Mouse (Mus musculus) limb, embryonic 12.5 days (tissue): ENCODE data around the gene 4930507D05Rik. TPM values are rescaled to one million over a fixed set of nuclear protein-coding genes. Genes with fewer than 3 reads are reported as not detected.
"Not testable (repeated sequence)": the region's sequence is repeated elsewhere in the genome, so short reads cannot be mapped to it uniquely, and the experiment has no call there.

Experiments
- ATAC-seq: fragments of 200-750 bp; cut with Nextera tagmentation; 2 replicates; pipeline ENCODE4 v1.8.0; 2017; ENCODE audit warnings: low read depth, moderate TSS enrichment; ENCODE audit not compliant: insufficient number of reproducible peaks, insufficient read depth, low FRiP score, low TSS enrichment
- H3K27ac ChIP-seq: fragments of 300-500 bp; sonication (generic); 2 replicates; pipeline ENCODE4 v1.5.1; 2016; ENCODE audit warnings: mild to moderate bottlenecking, moderate library complexity
- H3K27me3 ChIP-seq: fragments of 300-500 bp; sonication (generic); 2 replicates; pipeline ENCODE4 v1.6.1; 2016; ENCODE audit warnings: mild to moderate bottlenecking, moderate library complexity
- H3K36me3 ChIP-seq: fragments of 300-500 bp; sonication (generic); 2 replicates; pipeline ENCODE4 v1.6.1; 2016; ENCODE audit warnings: mild to moderate bottlenecking, moderate library complexity
- H3K4me1 ChIP-seq: fragments of 300-500 bp; sonication (generic); replicated peaks from 2 replicates; pipeline ENCODE4 v1.6.1; 2016
- H3K4me2 ChIP-seq: fragments of 300-500 bp; sonication (generic); 2 replicates; pipeline ENCODE4 v1.6.1; 2016; ENCODE audit warnings: mild to moderate bottlenecking, moderate library complexity
- H3K4me3 ChIP-seq: fragments of 300-500 bp; sonication (generic); replicated peaks from 2 replicates; pipeline ENCODE4 v1.5.1; 2016; ENCODE audit warnings: mild to moderate bottlenecking
- H3K9ac ChIP-seq: fragments of 300-500 bp; sonication (generic); replicated peaks from 2 replicates; pipeline ENCODE4 v1.6.1; 2016; ENCODE audit warnings: mild to moderate bottlenecking, moderate library complexity
- H3K9me3 ChIP-seq: fragments of 300-500 bp; sonication (generic); 2 replicates; pipeline ENCODE4 v1.6.1; 2016; ENCODE audit warnings: mild to moderate bottlenecking, moderate library complexity
- WGBS: fragments of 180-500 bp; shearing (Covaris S2); methylation state at CpG from one replicate; pipeline ENCODE4 v1.1.7; 2016; 5-methylcytosine and 5-hydroxymethylcytosine counted together
- polyA plus RNA-seq: library from polyadenylated mRNA; unstranded; fragments of >200 nt; fragmentation: Nextera tagmentation; extraction: Ambion mirVana; gene quantifications from 2 replicates; pipeline ENCODE4 v1.2.1, GENCODE M21; 2016

Gene 4930507D05Rik
- polyA plus RNA-seq, 1 experiment from 2014 or later, result 0.71 TPM

DNA sequence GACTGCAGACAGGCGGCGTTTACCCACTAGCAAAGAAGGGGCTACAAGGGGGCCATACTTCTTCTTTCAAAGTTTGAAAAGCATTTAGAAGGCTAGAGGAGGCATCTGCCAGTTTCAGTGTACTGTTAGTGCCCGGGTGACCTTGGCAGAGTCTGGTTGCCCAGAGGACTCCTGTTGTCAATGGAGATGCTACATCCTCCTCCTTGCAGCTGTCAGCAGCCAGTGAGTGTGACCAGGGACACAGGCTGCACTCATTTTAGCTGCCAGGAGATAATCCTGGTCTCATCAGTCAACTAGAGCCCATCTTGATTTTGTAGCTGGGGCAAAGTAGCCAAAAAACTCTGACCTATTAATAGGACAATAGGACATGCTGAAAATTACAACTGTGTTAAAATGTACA lies 28.2 kb upstream of the 4930507D05Rik start:
- no peak for ATAC-seq
- H3K4me3 ChIP-seq, result no peak overlapping the region
- H3K9ac ChIP-seq, result no peak overlapping the region
- no peak overlapping the region for H3K4me2 ChIP-seq
- no peaks in the 10 kb centered on the region for H3K27me3 ChIP-seq
- WGBS, result 90% methylated on average over 3 of the region's 3 CpGs
- peaks cover 28% of the 10 kb centered on the region for H3K4me1 ChIP-seq
- no peak overlapping the region for H3K27ac ChIP-seq
- H3K36me3 ChIP-seq, result no peaks in the 10 kb centered on the region
- H3K9me3 ChIP-seq, result no peaks in the 10 kb centered on the region

DNA sequence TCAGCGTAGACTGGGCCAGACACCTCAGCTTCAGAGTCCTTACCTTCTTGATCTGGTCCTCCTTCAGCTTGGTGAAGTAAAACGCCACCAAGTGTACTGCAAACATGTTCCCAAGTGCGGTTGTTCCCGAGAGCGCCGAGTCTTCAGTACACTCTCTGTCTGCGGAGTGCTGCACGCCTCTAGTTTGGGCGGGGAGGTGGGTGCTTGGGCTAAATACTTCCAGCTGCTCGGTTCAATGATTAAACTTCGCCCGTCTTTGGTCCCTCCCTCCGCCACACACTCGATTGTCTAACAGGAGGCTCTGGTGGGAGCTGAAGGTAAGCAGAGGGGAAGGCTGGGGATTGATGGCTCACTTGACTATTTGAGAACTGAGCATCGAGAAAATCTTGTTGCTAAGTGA lies 27.0 kb upstream of the 4930507D05Rik start, which contains the start of gene Hkdc1:
TSS of gene Hkdc1 (minus strand) at position 237 of the 400 bp plus-strand sequence.
- no peaks in the 10 kb centered on the region for H3K9me3 ChIP-seq
- H3K27me3 ChIP-seq, result no peaks in the 10 kb centered on the region
- WGBS, result 25% methylated on average over 15 of the region's 15 CpGs
- H3K4me3 ChIP-seq, result no peak within 1 kb of the TSS
- no peaks in the 10 kb centered on the region for H3K36me3 ChIP-seq
- 0 out of 2 replicates have a peak within 1 kb of the TSS, but pooled peaks have one; percentile 12 for H3K9ac ChIP-seq
- peak within 1 kb of the TSS; percentile 15; the same call in 1 of the 2 replicates for H3K4me2 ChIP-seq
- ATAC-seq, result peak; percentile 48; the same call in 1 of the 2 replicates
- peaks cover 34% of the 10 kb centered on the region for H3K4me1 ChIP-seq
- peak within 1 kb of the TSS; percentile 56; the same call in 1 of the 2 replicates for H3K27ac ChIP-seq

DNA sequence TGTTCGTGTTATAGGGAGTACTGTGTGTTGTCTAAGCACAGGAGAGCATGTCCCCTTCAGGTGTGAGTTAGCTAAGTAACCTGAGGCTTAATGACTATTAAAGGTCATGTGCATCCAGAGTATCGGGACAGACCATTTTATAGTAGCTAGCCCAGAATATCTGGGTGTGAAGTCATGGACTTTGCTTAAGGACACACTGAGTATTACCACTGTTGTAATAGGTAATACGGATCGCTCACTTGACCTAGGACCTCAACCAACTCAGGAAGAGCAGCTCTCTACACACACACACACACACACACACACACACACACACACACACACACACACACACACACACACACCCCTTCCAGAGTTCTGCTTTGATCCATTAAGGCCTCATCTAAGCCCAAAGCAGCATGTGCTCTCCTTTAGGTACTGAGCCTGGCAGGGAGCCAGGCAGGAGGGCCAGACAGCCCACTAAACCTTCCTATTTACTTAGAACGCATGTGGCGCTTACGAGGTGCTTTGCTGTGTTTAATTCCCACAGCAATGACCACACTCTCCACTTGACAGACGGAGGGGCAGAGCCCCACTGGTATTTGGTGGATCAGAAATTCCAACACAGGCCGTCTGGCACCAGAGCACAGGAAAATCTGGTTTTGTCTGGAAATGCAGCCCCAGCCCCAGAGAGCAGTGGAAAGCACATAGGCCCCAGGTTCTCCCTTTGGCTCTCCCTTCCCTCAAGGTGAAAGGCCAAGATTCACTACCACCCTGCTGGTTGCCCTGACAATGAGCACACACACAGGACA lies 24.0 kb upstream of the 4930507D05Rik start:
- H3K4me1 ChIP-seq, result peaks cover 34% of the 10 kb centered on the region
- no peaks in the 10 kb centered on the region for H3K27me3 ChIP-seq
- peak; percentile 86 for ATAC-seq
- H3K27ac ChIP-seq, result peak overlapping the region; percentile 71
- H3K4me2 ChIP-seq, result no peak overlapping the region
- H3K4me3 ChIP-seq, result no peak overlapping the region
- WGBS, result 31% methylated on average over 9 of the region's 9 CpGs
- peaks cover 28% of the 10 kb centered on the region for H3K36me3 ChIP-seq
- no peaks in the 10 kb centered on the region for H3K9me3 ChIP-seq
- H3K9ac ChIP-seq, result no peak overlapping the region

DNA sequence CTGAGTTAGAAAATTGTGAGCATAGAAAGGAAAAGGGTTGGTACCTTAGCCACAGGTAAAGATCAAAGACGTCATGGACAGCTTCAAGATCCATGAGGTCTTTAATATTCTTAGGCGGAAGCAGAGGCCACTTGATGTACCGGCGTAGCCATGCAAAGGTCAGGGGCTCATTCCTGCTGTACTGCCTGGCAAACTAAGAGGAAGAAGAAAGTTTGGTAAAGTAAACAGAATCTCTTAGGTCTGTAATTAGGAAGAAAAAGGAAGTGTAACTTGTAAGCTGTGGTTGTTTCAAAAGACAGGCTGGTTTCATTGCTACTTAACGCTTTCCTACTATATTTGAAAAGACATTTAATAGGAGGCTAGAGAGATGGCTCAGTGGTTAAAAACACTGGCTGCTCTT lies 18.9 kb upstream of the 4930507D05Rik start:
- no peak overlapping the region for H3K4me3 ChIP-seq
- ATAC-seq, result no peak
- H3K27me3 ChIP-seq, result no peaks in the 10 kb centered on the region
- H3K36me3 ChIP-seq, result peaks cover 77% of the 10 kb centered on the region
- no peak overlapping the region for H3K4me2 ChIP-seq
- no peaks in the 10 kb centered on the region for H3K9me3 ChIP-seq
- peaks cover 13% of the 10 kb centered on the region for H3K4me1 ChIP-seq
- WGBS, result 96% methylated on average over 5 of the region's 5 CpGs
- H3K27ac ChIP-seq, result no peak overlapping the region
- H3K9ac ChIP-seq, result no peak overlapping the region

DNA sequence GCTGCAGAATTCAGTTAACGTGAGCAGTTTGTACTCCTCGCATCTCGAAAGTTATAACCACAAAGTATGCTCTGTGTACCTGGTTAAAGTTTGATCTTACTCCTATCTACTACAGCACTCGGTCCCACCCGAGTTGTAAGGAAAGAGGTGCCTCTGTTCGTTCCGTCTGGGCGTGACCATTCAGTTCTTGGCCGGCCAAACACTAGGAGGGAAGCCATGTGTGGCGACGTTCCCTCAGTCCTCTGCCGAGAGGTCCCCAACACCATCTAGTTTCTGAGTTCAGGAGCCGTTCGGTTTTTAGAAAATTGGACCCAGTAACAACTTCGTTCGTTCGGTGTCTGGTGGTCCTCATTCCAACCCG lies 971 bp downstream of the 4930507D05Rik start:
- no peaks in the 10 kb centered on the region for H3K9me3 ChIP-seq
- peak overlapping the region; percentile 77; the same call in 1 of the 2 replicates for H3K27ac ChIP-seq
- peak overlapping the region; percentile 93 for H3K9ac ChIP-seq
- peak overlapping the region; percentile 60 for H3K4me2 ChIP-seq
- H3K4me1 ChIP-seq, result peaks cover 14% of the 10 kb centered on the region
- peaks cover 31% of the 10 kb centered on the region for H3K36me3 ChIP-seq
- peak overlapping the region; percentile 88 for H3K4me3 ChIP-seq
- no peaks in the 10 kb centered on the region for H3K27me3 ChIP-seq
- WGBS, result 41% methylated on average over 18 of the region's 18 CpGs
- 0 out of 2 replicates have a peak, but pooled peaks have one; percentile 4 for ATAC-seq

DNA sequence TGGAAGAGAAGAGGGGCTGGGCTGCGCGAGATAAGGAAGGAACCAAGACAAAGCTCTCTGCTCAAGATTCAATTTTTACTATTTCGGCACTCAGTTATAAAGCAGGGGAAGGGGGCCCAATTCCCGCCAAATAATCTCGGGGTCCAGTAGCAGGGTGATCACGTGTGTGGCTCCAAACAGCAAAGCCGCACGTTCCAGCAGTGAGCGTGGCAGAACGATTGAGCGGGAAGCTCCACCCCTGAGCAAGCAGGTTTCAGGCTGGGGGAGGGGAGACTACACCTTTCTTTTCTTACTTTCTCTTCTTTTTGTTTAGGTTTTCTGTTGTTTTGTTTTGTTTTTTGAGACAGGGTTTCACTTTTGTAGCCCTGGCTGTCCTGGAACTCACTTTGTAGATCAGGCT lies 2.7 kb downstream of the 4930507D05Rik start:
- H3K4me3 ChIP-seq, H3K9ac ChIP-seq, H3K9me3 ChIP-seq, H3K27me3 ChIP-seq, H3K27ac ChIP-seq, H3K4me2 ChIP-seq, ATAC-seq: not testable (repeated sequence)
- WGBS, result 71% methylated on average over 11 of the region's 11 CpGs
- H3K4me1 ChIP-seq, result peaks cover 14% of the 10 kb centered on the region
- H3K36me3 ChIP-seq, result peaks cover 29% of the 10 kb centered on the region

DNA sequence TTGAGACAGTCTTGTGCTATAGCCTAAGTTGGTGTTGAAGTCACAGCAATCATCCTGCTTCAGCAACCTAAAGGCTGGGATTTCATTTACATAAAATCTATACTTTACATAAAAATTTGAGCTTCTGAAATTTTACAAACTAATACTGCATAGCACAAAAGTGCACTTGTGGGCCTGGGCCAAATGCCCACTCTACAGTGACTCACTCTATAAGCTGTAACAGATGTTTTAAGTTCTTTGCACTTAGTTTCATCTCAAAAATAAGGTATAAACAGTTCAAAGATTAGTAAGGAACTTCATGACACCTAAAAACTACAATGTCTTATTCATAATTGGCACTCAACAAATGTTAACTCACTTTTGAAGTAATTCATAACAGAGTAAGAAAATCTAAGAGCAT lies 12.0 kb downstream of the 4930507D05Rik start:
- ATAC-seq, result no peak
- no peak overlapping the region for H3K4me3 ChIP-seq
- no peak overlapping the region for H3K27ac ChIP-seq
- no peaks in the 10 kb centered on the region for H3K27me3 ChIP-seq
- no peak overlapping the region for H3K4me2 ChIP-seq
- H3K9me3 ChIP-seq, result no peaks in the 10 kb centered on the region
- H3K4me1 ChIP-seq, result no peaks in the 10 kb centered on the region
- H3K9ac ChIP-seq, result no peak overlapping the region
- peaks cover 67% of the 10 kb centered on the region for H3K36me3 ChIP-seq

DNA sequence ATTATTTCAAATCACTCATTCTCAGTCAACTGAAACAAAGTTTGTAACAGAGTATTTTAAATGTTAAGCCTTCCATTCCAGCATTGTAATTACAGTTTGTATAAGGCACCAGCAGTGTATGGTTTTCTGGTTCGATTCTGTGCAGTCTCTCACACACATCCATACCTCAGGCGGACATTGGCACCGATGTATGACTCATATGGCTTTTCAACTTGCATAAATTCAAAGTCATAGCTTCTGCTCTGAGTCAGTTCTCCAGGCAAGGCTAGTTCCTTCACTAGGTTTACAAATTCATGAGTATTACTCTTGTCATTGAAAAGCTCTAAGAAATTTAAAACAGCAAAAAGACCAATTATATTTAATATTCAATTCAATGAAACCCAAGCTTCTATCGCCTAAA lies 20.4 kb downstream of the 4930507D05Rik start:
- no peak overlapping the region for H3K4me3 ChIP-seq
- no peak overlapping the region for H3K27ac ChIP-seq
- ATAC-seq, result no peak
- no peak overlapping the region for H3K4me2 ChIP-seq
- peaks cover 10% of the 10 kb centered on the region; the same call in 1 of the 2 replicates for H3K36me3 ChIP-seq
- 89% methylated on average over 4 of the region's 4 CpGs for WGBS
- H3K9ac ChIP-seq, result no peak overlapping the region
- H3K4me1 ChIP-seq, result no peaks in the 10 kb centered on the region
- no peaks in the 10 kb centered on the region for H3K27me3 ChIP-seq
- no peaks in the 10 kb centered on the region for H3K9me3 ChIP-seq

DNA sequence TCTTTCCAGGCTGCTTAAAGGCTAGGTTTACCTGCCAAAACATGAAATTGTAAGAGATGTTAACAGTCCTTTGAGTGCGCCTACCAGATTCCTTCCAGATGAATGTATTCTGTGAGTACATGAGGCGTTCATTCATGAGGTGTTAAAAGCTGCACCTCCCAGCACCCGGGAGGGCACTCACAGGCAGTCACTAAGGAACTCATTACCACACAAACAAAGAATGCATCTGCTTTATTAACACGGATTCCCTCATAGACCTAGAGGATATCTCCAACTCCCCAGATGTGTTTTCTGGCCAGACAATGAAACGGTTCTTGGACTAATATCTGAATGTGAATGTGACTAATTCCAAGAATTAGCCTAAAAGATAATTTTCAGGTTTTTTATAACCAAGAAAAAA lies 21.8 kb downstream of the 4930507D05Rik start:
- H3K4me1 ChIP-seq, result no peaks in the 10 kb centered on the region
- H3K27ac ChIP-seq, result no peak overlapping the region
- peaks cover 10% of the 10 kb centered on the region; the same call in 1 of the 2 replicates for H3K36me3 ChIP-seq
- 53% methylated on average over 5 of the region's 5 CpGs for WGBS
- no peak overlapping the region for H3K9ac ChIP-seq
- no peak overlapping the region for H3K4me2 ChIP-seq
- H3K27me3 ChIP-seq, result no peaks in the 10 kb centered on the region
- H3K4me3 ChIP-seq, result no peak overlapping the region
- no peaks in the 10 kb centered on the region for H3K9me3 ChIP-seq
- ATAC-seq, result no peak

DNA sequence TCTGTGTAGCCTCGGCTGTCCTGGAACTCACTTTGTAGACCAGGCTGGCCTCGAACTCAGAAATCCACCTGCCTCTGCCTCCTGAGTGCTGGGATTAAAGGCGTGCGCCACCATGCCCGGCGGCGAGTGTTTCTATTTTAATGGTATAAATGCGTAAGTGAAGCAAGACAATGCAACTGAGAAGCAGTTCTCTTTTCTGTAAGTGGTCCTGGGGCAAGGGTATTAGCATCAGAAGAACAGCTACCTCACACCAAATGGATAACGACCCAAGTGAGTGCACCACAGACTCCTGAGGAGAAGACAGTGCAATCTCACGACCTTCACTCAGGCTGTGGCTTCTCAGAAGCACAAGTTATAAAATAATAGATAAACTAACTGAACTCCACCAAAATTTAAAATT lies 25.7 kb downstream of the 4930507D05Rik start:
- Histone ChIP-seq H3K36me3 (peaks cover 12% of the 10 kb centered on the region; the same call in 1 of the 2 replicates), H3K9ac (no peak overlapping the region), H3K9me3 (no peaks in the 10 kb centered on the region), H3K4me1 (no peaks in the 10 kb centered on the region), H3K4me3 (no peak overlapping the region), H3K27me3 (no peaks in the 10 kb centered on the region), H3K27ac (no peak overlapping the region), H3K4me2 (no peak overlapping the region)
- 88% methylated on average over 10 of the region's 10 CpGs for WGBS
- ATAC-seq, result no peak

DNA sequence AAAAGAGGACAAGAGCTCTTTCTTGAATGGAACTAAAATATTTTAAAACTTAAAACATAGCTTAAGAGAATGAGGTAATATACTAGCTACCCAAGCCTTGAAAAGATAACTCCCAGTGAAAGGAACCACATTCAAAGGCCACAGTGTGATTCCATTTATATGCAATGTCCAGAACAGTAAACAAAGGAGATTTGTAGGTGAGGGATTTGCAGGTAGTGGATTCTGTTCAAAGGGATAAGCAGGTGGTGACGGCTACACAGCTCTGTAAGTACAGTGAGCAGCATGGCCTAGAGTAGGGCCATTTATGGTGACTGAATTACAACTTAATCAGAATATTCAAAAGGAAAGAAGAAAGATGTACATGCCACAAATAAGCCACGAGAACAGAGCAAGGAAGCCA lies 27.7 kb downstream of the 4930507D05Rik start:
- no peaks in the 10 kb centered on the region for H3K4me1 ChIP-seq
- no peak overlapping the region for H3K4me3 ChIP-seq
- ATAC-seq, result no peak
- H3K9me3 ChIP-seq, result no peaks in the 10 kb centered on the region
- WGBS, result 86% methylated on average over 2 of the region's 2 CpGs
- H3K27ac ChIP-seq, result no peak overlapping the region
- H3K27me3 ChIP-seq, result no peaks in the 10 kb centered on the region
- H3K36me3 ChIP-seq, result peaks cover 12% of the 10 kb centered on the region; the same call in 1 of the 2 replicates
- no peak overlapping the region for H3K9ac ChIP-seq
- no peak overlapping the region for H3K4me2 ChIP-seq
